Mouse (Mus musculus): ENCODE measurements around the gene 4930579F01Rik.

DNA sequence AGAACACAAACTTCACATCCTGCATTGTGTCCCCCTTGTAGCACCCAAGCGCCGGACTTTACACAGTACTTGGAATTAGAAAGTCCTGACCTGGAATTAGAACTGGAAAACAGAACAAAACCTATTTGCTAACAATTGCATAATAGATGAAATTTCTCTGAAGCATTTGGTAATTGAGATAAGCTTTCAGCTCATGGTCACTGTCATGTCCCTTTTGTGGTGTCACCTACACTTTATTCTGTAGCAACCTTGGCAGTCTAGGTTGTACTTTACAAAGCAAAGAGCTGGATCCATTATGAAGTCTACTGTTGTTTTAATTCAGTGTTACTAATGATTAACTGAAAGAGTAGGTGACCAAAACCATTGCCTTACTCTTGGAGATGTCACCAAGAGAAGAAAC lies 33.5 kb upstream of the 4930579F01Rik start:
- TF ChIP-seq CTCF (IDR thresholded peaks at IDR 0.05; ENCODE audit: extremely low read depth, insufficient read depth, low read length) (no peak), POLR2A (IDR thresholded peaks at IDR 0.05; ENCODE audit: extremely low read depth, insufficient read depth, low read length) (no peak)

Data from cortical plate, adult 2 months (tissue).